Mouse (Mus musculus) heart, embryonic 11.5 days (tissue): ENCODE results near the gene Olfr109. TPM values are rescaled to one million over a fixed set of nuclear protein-coding genes. Genes with fewer than 3 reads are reported as not detected.

Experiments used
- ATAC-seq: fragments of 200-750 bp; cut with Nextera tagmentation; replicated peaks from 2 replicates; pipeline ENCODE4 v1.8.0; 2017; ENCODE audit warnings: moderate library complexity; ENCODE audit not compliant: insufficient number of reproducible peaks, low FRiP score, low TSS enrichment
- H3K27ac ChIP-seq: fragments of 300-500 bp; sonication (generic); 2 replicates; pipeline ENCODE4 v1.5.1; 2014; ENCODE audit warnings: mild to moderate bottlenecking, low read depth, low read length
- H3K27me3 ChIP-seq: fragments of 300-500 bp; sonication (generic); 2 replicates; pipeline ENCODE4 v1.6.1; 2014; ENCODE audit warnings: mild to moderate bottlenecking, low read length, mixed read lengths; ENCODE audit not compliant: control insufficient read depth, insufficient read depth
- H3K36me3 ChIP-seq: fragments of 300-500 bp; sonication (generic); 2 replicates; pipeline ENCODE4 v1.6.1; 2014; ENCODE audit warnings: mild to moderate bottlenecking, low read length, moderate library complexity, mixed read lengths; ENCODE audit not compliant: control insufficient read depth, insufficient read depth
- H3K4me1 ChIP-seq: fragments of 300-500 bp; sonication (generic); 2 replicates; pipeline ENCODE4 v1.6.1; 2014; ENCODE audit warnings: low read length; ENCODE audit not compliant: control insufficient read depth, insufficient read depth
- H3K4me2 ChIP-seq: fragments of 300-500 bp; sonication (generic); 2 replicates; pipeline ENCODE4 v1.6.1; 2014; ENCODE audit warnings: mild to moderate bottlenecking, moderate library complexity
- H3K4me3 ChIP-seq: fragments of 300-500 bp; sonication (generic); 2 replicates; pipeline ENCODE4 v1.5.1; 2014; ENCODE audit warnings: low read depth, low read length
- H3K9ac ChIP-seq: fragments of 300-500 bp; sonication (generic); 2 replicates; pipeline ENCODE4 v1.6.1; 2014; ENCODE audit warnings: mild to moderate bottlenecking, low read depth, low read length, moderate library complexity
- H3K9me3 ChIP-seq: fragments of 300-500 bp; sonication (generic); replicated peaks from 2 replicates; pipeline ENCODE4 v1.6.1; 2016; ENCODE audit warnings: low read length; ENCODE audit not compliant: control insufficient read depth
- WGBS: fragments of 180-500 bp; shearing (Covaris S2); extraction: QIAGEN DNeasy Blood & Tissue Kit; methylation state at CpG from one replicate; pipeline ENCODE4 v1.1.7; 2014; ENCODE audit not compliant: insufficient replicate concordance; 5-methylcytosine and 5-hydroxymethylcytosine counted together
- polyA plus RNA-seq: library from polyadenylated mRNA; unstranded; fragments of >200 nt; fragmentation: Nextera tagmentation; extraction: Ambion mirVana; gene quantifications from 2 replicates; pipeline ENCODE4 v1.2.1, GENCODE M21; 2014

The Olfr109 gene
- polyA plus RNA-seq: not detected in 2 replicates

DNA sequence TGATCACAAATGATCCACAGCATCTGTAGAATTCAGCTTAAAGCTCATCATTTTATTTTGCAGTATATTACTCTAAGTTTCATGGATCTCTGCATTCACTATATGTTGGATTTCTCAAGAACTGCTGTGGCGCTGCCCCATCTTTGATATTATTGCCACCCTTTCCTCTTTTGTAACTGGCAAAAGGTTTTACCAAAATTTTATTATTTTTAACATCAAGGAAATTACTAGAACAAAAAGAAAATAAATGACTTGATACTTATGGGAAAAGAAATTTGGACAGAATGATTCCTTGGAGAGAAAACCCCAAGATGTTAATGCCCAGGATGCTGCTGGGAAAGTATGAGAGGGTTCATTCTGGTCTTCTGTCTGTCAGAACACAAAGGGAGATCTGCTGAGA is at the start of gene Olfr109:
Gene Olfr109 (plus strand): TSS at position 301 of the 400 bp plus-strand sequence.
- H3K36me3 ChIP-seq: no peaks in the 10 kb centered on the region
- no peak within 1 kb of the TSS for H3K9ac ChIP-seq
- no peaks in the 10 kb centered on the region for H3K4me1 ChIP-seq
- WGBS: 82% methylated on average over 1 of the region's 1 CpGs
- no peak for ATAC-seq
- H3K4me2 ChIP-seq: no peak within 1 kb of the TSS
- H3K9me3 ChIP-seq: no peaks in the 10 kb centered on the region
- no peak within 1 kb of the TSS for H3K27ac ChIP-seq
- H3K4me3 ChIP-seq: no peak within 1 kb of the TSS
- no peaks in the 10 kb centered on the region for H3K27me3 ChIP-seq

DNA sequence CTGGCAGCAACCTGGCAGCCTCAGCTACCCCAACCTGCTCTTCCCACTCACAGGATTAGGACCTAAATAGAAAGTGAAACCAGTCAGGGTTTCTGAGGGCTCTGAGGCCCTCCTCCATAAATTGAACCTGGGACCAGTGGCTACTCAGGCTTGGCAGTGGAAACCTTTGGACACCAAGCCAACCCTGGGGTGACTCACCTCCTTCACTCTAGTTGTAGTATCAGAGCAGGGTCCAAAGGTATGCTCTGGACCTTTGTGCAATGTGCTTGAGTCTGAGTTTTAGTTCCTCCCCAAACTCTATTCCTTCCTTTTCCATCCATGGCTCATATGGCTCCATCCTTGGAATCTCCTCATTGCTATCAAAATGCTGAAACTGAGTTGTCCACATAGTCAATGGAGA is 45.3 kb upstream of the Olfr109 start:
- H3K27ac ChIP-seq: no peak overlapping the region
- H3K36me3 ChIP-seq: no peaks in the 10 kb centered on the region
- ATAC-seq: no peak
- H3K9ac ChIP-seq: no peak overlapping the region
- H3K4me1 ChIP-seq: no peaks in the 10 kb centered on the region
- no peak overlapping the region for H3K4me2 ChIP-seq
- H3K27me3 ChIP-seq: no peaks in the 10 kb centered on the region
- H3K4me3 ChIP-seq: no peak overlapping the region
- H3K9me3 ChIP-seq: 0 out of 2 replicates have a peak, but pooled peaks cover 2% of the 10 kb centered on the region

DNA sequence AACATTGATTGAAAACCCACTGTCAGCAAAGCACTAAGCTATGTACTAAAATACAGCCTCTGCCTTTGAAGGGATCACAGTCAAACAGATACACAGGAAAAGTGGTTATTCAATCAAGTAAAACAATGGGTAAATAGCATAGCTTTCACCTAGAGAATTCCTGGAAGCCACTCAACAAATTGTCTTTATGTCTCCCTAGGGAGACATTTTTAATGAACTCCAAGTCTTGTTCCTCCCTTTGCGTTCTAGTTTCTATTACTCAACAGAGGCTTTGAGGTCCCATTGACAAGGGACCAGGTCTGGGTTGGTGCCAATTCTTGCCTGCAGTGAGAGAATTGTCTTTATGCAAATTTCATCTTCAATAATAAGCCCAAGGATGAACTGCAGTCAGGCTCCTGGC is 13.5 kb upstream of the Olfr109 start, which contains the start of gene Olfr108:
Gene Olfr108 (plus strand): TSS at position 301 of the 400 bp plus-strand sequence.
- 83% methylated on average over 1 of the region's 1 CpGs for WGBS
- no peak within 1 kb of the TSS for H3K4me2 ChIP-seq
- no peaks in the 10 kb centered on the region for H3K4me1 ChIP-seq
- no peak within 1 kb of the TSS for H3K4me3 ChIP-seq
- H3K9me3 ChIP-seq: no peaks in the 10 kb centered on the region
- no peak within 1 kb of the TSS for H3K9ac ChIP-seq
- H3K27me3 ChIP-seq: no peaks in the 10 kb centered on the region
- H3K27ac ChIP-seq: no peak within 1 kb of the TSS
- no peak for ATAC-seq
- no peaks in the 10 kb centered on the region for H3K36me3 ChIP-seq

DNA sequence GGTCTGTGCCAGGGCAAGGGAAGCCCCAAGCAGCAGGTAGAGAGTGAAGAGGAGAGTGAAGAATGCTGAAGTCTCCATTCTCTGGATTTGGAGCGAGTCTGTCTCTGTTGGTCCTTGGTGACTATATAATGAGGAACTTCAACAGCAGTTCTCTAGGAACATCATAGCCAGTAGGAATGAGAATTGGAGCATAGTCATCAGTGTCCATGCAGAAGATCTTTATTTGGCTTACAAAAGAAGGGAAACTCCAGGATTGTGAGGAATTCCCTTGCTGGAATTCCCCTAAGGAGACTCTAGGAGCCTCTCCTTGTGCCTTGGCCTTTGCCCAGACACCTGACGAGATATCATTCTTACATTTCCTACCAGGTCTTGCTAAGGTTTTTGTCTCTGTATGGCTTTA is 24.7 kb downstream of the Olfr109 start, which contains the start of gene H2-M2:
Gene H2-M2 (minus strand): TSS at position 101 of the 400 bp plus-strand sequence.
- Histone ChIP-seq H3K27me3 (no peaks in the 10 kb centered on the region), H3K27ac (no peak within 1 kb of the TSS), H3K4me1 (no peaks in the 10 kb centered on the region), H3K36me3 (no peaks in the 10 kb centered on the region), H3K4me3 (no peak within 1 kb of the TSS), H3K9me3 (no peaks in the 10 kb centered on the region), H3K4me2 (no peak within 1 kb of the TSS), H3K9ac (no peak within 1 kb of the TSS)
- 58% methylated on average over 2 of the region's 2 CpGs for WGBS
- no peak for ATAC-seq

DNA sequence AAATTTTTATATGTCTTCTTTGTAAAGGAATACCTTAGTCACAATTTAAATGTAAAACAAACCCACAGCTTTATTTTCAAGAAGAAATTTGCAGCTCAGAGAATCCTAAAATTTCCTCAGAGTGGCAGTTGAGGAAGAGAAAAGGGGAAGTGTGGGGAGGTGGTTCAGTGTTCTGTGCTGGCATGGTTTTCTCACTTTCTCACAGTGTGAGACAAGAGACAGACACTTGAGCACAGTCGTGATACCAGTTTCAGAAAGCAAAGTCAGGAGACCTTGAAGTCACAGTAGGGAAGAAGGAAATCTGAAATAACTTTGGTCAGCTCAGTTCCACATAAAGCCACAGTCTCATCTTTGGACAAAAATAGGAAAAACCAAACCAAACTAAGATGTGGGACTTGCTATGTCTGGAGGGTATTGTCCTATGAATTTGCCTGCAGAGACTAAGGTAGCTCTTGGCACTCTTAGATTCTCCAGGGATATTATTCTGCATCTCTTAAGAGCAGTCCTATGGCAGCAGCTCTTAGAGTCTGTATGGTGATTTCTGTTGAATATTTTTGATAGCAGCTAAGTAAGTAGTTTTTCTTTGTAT is 33.3 kb downstream of the Olfr109 start, which contains the start of gene Olfr110:
Gene Olfr110 (plus strand): TSS at position 539 of the 589 bp plus-strand sequence.
- 41% methylated on average over 1 of the region's 1 CpGs for WGBS
- H3K4me3 ChIP-seq: no peak within 1 kb of the TSS
- H3K27ac ChIP-seq: no peak within 1 kb of the TSS
- H3K27me3 ChIP-seq: no peaks in the 10 kb centered on the region
- no peaks in the 10 kb centered on the region for H3K4me1 ChIP-seq
- H3K9me3 ChIP-seq: no peaks in the 10 kb centered on the region
- H3K9ac ChIP-seq: no peak within 1 kb of the TSS
- H3K4me2 ChIP-seq: no peak within 1 kb of the TSS
- ATAC-seq: no peak
- no peaks in the 10 kb centered on the region for H3K36me3 ChIP-seq

DNA sequence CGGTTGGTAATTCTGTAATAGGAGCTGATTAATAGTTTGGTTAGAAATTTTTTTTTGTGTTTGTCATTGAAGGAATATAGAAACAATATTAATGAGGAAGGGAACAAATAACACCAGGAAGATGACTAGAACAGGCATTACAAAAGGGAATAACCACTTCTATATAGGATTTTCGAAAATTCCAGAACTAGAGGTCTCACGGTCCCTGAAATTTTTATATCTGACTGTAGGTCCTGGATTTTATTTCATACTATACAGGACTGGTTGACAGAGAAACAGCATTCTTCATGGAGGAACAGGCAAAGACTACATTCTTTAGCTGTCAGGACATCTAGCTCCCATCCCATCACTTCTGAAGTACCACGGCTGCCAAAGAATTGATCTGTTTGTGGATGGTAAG is 49.0 kb downstream of the Olfr109 start, which contains the start of gene Olfr111:
Gene Olfr111 (plus strand): TSS at position 301 of the 400 bp plus-strand sequence.
- H3K9ac ChIP-seq: no peak within 1 kb of the TSS

More for the DNA sequence above, 49.0 kb downstream of the Olfr109 start, which contains the start of gene Olfr111:
- no peaks in the 10 kb centered on the region for H3K36me3 ChIP-seq
- H3K4me1 ChIP-seq: no peaks in the 10 kb centered on the region
- 77% methylated on average over 4 of the region's 4 CpGs for WGBS
- H3K27me3 ChIP-seq: no peaks in the 10 kb centered on the region
- no peak for ATAC-seq
- no peak within 1 kb of the TSS for H3K4me2 ChIP-seq
- no peaks in the 10 kb centered on the region for H3K9me3 ChIP-seq
- H3K27ac ChIP-seq: no peak within 1 kb of the TSS
- H3K4me3 ChIP-seq: no peak within 1 kb of the TSS

Other genes starting within 250 kb of the Olfr109 start
- gene Olfr95, start 245.8 kb upstream of the Olfr109 start, polyA plus RNA-seq: not detected in 2 replicates
- not detected in 2 replicates for gene Olfr96, start 238.8 kb upstream of the Olfr109 start, polyA plus RNA-seq
- gene Olfr97, start 221.6 kb upstream of the Olfr109 start, polyA plus RNA-seq: not detected in 2 replicates
- not detected in 2 replicates for gene Olfr98, start 195.2 kb upstream of the Olfr109 start, polyA plus RNA-seq
- 0.55 and 0.72 TPM in 2 replicates for gene H2-M3, start 188.7 kb upstream of the Olfr109 start, polyA plus RNA-seq
- not detected in 2 replicates for gene Olfr99, start 175.5 kb upstream of the Olfr109 start, polyA plus RNA-seq
- not detected in 2 replicates for gene Olfr101, start 154.6 kb upstream of the Olfr109 start, polyA plus RNA-seq
- not detected in 2 replicates for gene Olfr102, start 141.9 kb upstream of the Olfr109 start, polyA plus RNA-seq
- not detected in 2 replicates for gene Olfr103, start 119.2 kb upstream of the Olfr109 start, polyA plus RNA-seq
- gene Olfr104-ps, start 99.3 kb upstream of the Olfr109 start, polyA plus RNA-seq: not detected in 2 replicates
- not detected in 2 replicates for gene Olfr105-ps, start 79.9 kb upstream of the Olfr109 start, polyA plus RNA-seq
- not detected in 2 replicates for gene Olfr106-ps, start 68.5 kb upstream of the Olfr109 start, polyA plus RNA-seq
- not detected in 2 replicates for gene Olfr107, start 59.7 kb upstream of the Olfr109 start, polyA plus RNA-seq
- not detected in 2 replicates for gene Olfr108, start 13.4 kb upstream of the Olfr109 start, polyA plus RNA-seq
- not detected in 2 replicates for gene H2-M2, start 24.6 kb downstream of the Olfr109 start, polyA plus RNA-seq
- gene Olfr110, start 33.6 kb downstream of the Olfr109 start, polyA plus RNA-seq: not detected in 2 replicates
- not detected in 2 replicates for gene Olfr111, start 49.1 kb downstream of the Olfr109 start, polyA plus RNA-seq
- gene Olfr112, start 110.5 kb downstream of the Olfr109 start, polyA plus RNA-seq: not detected in 2 replicates
- gene Olfr113, start 118.7 kb downstream of the Olfr109 start, polyA plus RNA-seq: not detected in 2 replicates
- not detected in 2 replicates for gene Olfr114, start 133.8 kb downstream of the Olfr109 start, polyA plus RNA-seq
- not detected in 2 replicates for gene Olfr115, start 168.2 kb downstream of the Olfr109 start, polyA plus RNA-seq
- not detected in 2 replicates for gene Olfr116, start 168.3 kb downstream of the Olfr109 start, polyA plus RNA-seq
- not detected in 2 replicates for gene Olfr117, start 204.9 kb downstream of the Olfr109 start, polyA plus RNA-seq
- not detected in 2 replicates for gene Olfr118, start 208.1 kb downstream of the Olfr109 start, polyA plus RNA-seq
- not detected in 2 replicates for gene Olfr119, start 237.6 kb downstream of the Olfr109 start, polyA plus RNA-seq